Mouse (Mus musculus): ENCODE data around the gene Ascc1. TPM values are rescaled to one million over a fixed set of nuclear protein-coding genes. Genes with fewer than 3 reads are reported as not detected.

The Ascc1 gene
- polyA plus RNA-seq, 1 experiment: 14.2 TPM

DNA sequence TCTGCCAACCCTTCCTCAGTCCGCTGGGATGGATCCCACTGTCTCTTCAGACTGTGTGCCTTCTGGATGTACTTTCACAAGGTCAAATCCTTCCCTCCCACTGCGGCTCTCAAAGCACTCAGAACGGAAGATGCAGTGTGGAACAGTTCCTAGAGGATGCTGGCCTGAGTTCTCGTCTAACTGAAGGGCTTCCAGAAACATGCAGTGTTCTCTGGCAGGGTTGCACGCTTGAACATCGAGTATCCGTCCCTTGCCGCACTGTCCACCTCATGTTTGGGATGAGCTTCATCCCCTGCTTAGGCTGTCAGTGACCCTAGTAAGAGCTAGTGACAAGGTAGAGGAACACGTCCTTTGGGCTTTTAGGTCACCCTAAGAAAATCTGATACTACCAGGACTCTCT lies 94.5 kb downstream of the Ascc1 start:
- H3K27ac ChIP-seq (ENCODE audit: insufficient read depth, low read depth, low read length): no peak overlapping the region
- WGBS: 87% methylated on average over 9 of the region's 9 CpGs
- TF ChIP-seq CTCF (IDR thresholded peaks at IDR 0.05; ENCODE audit: extremely low read depth, insufficient read length, insufficient replicate concordance, low read depth, low read length) (no peak), POLR2A (IDR thresholded peaks at IDR 0.05; ENCODE audit: low read depth, low read length) (no peak)

DNA sequence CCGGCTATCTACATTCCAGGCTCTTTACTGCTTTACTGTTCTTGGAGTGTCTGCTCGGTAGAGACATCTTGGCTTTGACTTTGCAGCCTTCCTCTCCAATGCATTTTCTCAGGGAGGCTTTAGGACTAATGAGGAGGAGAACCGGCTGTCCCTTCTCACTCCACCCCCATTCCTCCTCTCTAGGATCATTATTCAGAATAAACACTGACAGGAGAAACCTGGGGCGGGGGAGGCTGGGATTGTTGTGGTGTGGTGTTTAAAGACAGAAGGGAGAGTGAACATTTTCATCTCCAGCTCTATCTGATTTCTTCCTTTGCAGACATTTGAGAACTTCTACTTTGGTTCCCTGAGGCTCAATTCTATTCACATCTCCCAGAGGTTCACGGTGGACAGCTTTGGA lies 95.2 kb downstream of the Ascc1 start:
- Histone ChIP-seq H3K4me1 (ENCODE audit: control insufficient read depth, insufficient read depth, insufficient read length, low read length) (no peaks in the 10 kb centered on the region), H3K4me3 (ENCODE audit: low read depth, low read length) (no peak overlapping the region), H3K27ac (ENCODE audit: insufficient read depth, low read depth, low read length) (no peak overlapping the region), H3K36me3 (ENCODE audit: control insufficient read depth, insufficient read depth, low read length) (no peaks in the 10 kb centered on the region), H3K27me3 (ENCODE audit: control insufficient read depth, insufficient read depth, low read length) (no peaks in the 10 kb centered on the region)
- 88% methylated on average over 5 of the region's 5 CpGs for WGBS
- TF ChIP-seq POLR2A (IDR thresholded peaks at IDR 0.05; ENCODE audit: low read depth, low read length) (no peak), CTCF (IDR thresholded peaks at IDR 0.05; ENCODE audit: extremely low read depth, insufficient read length, insufficient replicate concordance, low read depth, low read length) (no peak)

More for the DNA sequence above, 94.5 kb downstream of the Ascc1 start:
- Histone ChIP-seq H3K4me3 (ENCODE audit: low read depth, low read length) (no peak overlapping the region), H3K36me3 (ENCODE audit: control insufficient read depth, insufficient read depth, low read length) (no peaks in the 10 kb centered on the region), H3K27me3 (ENCODE audit: control insufficient read depth, insufficient read depth, low read length) (no peaks in the 10 kb centered on the region), H3K4me1 (ENCODE audit: control insufficient read depth, insufficient read depth, insufficient read length, low read length) (no peaks in the 10 kb centered on the region)

DNA sequence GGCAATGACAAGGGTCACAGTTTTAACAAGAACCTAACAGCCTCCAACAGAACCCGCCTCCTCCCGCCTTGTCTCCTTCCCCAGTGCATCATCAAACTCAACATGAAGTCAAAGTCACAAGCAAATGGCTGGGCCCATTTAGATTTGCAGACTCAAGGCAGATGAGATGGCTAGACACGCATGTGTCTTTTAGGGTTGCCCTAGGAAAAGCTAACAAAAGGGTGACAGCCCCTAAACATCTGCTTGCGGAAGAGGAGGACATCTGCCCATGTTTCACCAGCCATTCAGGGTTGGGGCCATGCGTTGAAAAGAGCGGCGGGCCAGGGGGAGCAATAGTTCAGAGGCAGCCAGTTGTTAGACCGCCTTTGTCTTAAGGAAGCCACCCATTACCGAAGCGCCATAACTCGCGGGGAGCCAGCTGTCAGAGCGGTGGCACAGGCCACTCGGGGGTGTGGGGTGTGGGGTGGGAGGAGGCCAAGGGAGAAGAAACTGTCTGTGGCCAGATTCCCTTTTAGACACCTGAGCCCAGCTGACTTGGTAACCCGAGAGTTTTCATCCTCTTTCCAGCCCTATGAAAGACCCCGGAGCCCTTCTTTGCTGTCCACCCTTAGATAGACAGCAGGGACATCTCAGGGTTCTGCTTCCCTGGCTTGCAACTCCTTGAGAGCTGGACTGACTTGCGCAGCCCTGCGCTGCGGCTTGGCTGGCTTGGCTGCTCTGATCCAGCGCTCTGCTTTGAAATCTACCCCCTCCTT lies 103.0 kb downstream of the Ascc1 start:
- peaks cover 29% of the 10 kb centered on the region for H3K27me3 ChIP-seq (ENCODE audit: control insufficient read depth, insufficient read depth, low read length)
- WGBS: 49% methylated on average over 20 of the region's 20 CpGs
- H3K4me1 ChIP-seq (ENCODE audit: control insufficient read depth, insufficient read depth, insufficient read length, low read length): peaks cover 15% of the 10 kb centered on the region
- H3K36me3 ChIP-seq (ENCODE audit: control insufficient read depth, insufficient read depth, low read length): no peaks in the 10 kb centered on the region
- no peak overlapping the region for H3K27ac ChIP-seq (ENCODE audit: insufficient read depth, low read depth, low read length)
- H3K4me3 ChIP-seq (ENCODE audit: low read depth, low read length): no peak overlapping the region
- TF ChIP-seq POLR2A (IDR thresholded peaks at IDR 0.05; ENCODE audit: low read depth, low read length) (no peak), CTCF (IDR thresholded peaks at IDR 0.05; ENCODE audit: extremely low read depth, insufficient read length, insufficient replicate concordance, low read depth, low read length) (no peak)

DNA sequence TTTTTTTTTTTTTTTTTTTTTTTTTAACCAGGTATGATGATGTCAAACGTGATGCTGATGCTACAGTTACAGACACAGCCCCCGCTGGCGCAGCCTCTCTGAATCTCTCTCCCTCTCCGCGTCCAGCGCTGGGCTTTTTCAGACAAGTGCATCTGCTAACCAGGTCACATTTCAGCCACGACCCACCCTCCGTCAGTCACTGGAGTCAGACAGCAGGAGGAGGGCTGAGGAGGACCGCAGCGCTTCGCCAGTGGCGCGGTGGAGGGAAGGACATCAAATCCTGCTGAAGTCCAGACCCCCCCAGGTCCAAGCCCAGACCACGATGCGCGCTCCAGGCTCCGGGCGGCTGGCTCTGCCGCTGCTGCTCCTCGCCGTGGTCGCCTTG lies 103.5 kb downstream of the Ascc1 start, which contains the start of gene Spock2:
TSS of gene Spock2 (plus strand) at position 74 of the 385 bp plus-strand sequence.
- WGBS: 3% methylated on average over 22 of the region's 22 CpGs

DNA sequence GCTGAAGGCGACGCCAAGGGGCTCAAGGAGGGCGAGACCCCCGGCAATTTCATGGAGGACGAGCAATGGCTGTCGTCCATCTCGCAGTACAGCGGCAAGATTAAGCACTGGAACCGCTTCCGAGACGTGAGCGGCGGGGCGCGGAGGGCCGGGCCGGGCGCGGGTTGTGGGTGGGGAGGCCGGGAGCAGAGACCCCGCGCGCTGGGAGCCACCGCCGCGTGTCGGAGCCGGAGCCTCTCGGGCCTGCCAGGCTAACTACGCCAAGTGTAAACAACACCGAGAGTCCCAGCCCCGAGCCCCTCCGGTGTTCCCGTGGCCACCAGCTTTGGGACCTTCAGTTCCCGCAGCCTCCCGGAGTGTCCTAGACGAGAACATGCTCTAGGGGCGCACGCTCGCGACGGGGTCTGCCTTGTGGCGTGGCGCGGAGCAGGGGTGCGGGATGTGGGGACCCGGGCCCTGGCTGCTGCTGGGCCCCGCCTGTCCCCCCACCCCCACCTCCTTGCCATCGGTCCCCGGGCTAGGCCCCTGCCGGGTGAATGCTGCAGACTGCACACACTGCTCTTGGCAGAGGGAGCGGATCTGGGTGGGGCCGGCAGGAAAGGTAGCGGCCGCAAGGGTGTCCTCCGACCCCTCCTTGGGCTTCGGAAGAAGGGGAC lies 104.1 kb downstream of the Ascc1 start:
- no peak for TF ChIP-seq CTCF (IDR thresholded peaks at IDR 0.05; ENCODE audit: extremely low read depth, insufficient read length, insufficient replicate concordance, low read depth, low read length)
- TF ChIP-seq POLR2A (IDR thresholded peaks at IDR 0.05; ENCODE audit: low read depth, low read length): no peak
- Histone ChIP-seq H3K4me3 (ENCODE audit: low read depth, low read length) (peak overlapping the region; percentile 59), H3K27ac (ENCODE audit: insufficient read depth, low read depth, low read length) (no peak overlapping the region), H3K4me1 (ENCODE audit: control insufficient read depth, insufficient read depth, insufficient read length, low read length) (peaks cover 15% of the 10 kb centered on the region), H3K36me3 (ENCODE audit: control insufficient read depth, insufficient read depth, low read length) (no peaks in the 10 kb centered on the region), H3K27me3 (ENCODE audit: control insufficient read depth, insufficient read depth, low read length) (peaks cover 29% of the 10 kb centered on the region)
- under 1% methylated on average over 55 of the region's 57 CpGs for WGBS

More for the DNA sequence above, 103.5 kb downstream of the Ascc1 start, which contains the start of gene Spock2:
- TF ChIP-seq POLR2A (IDR thresholded peaks at IDR 0.05; ENCODE audit: low read depth, low read length): no peak
- no peak for TF ChIP-seq CTCF (IDR thresholded peaks at IDR 0.05; ENCODE audit: extremely low read depth, insufficient read length, insufficient replicate concordance, low read depth, low read length)
- Histone ChIP-seq H3K36me3 (ENCODE audit: control insufficient read depth, insufficient read depth, low read length) (no peaks in the 10 kb centered on the region), H3K27me3 (ENCODE audit: control insufficient read depth, insufficient read depth, low read length) (peaks cover 29% of the 10 kb centered on the region), H3K4me1 (ENCODE audit: control insufficient read depth, insufficient read depth, insufficient read length, low read length) (peaks cover 15% of the 10 kb centered on the region), H3K4me3 (ENCODE audit: low read depth, low read length) (peak within 1 kb of the TSS; percentile 59), H3K27ac (ENCODE audit: insufficient read depth, low read depth, low read length) (no peak within 1 kb of the TSS)

DNA sequence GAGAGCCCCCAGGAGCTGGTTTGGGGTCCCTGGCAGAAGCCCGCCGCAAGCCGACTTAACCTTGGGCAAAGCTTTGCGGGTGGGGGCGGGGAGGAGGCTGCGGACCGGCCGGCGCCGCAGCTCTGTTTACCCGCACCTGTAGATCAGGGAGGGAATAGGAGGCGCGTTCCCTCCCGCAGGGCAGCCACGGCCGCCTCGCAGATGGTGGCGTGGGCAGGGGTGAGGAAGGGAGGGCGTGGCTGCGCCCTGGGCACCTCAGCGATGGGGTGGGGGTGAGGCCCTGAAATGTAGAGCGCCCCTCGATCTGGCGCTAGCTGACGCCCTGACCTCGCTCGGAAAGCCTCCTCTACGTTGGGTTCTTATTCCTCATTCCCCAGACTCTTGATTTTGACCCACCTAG lies 104.8 kb downstream of the Ascc1 start:
- H3K27ac ChIP-seq (ENCODE audit: insufficient read depth, low read depth, low read length): no peak overlapping the region
- peak overlapping the region; percentile 59 for H3K4me3 ChIP-seq (ENCODE audit: low read depth, low read length)
- no peaks in the 10 kb centered on the region for H3K36me3 ChIP-seq (ENCODE audit: control insufficient read depth, insufficient read depth, low read length)
- peaks cover 15% of the 10 kb centered on the region for H3K4me1 ChIP-seq (ENCODE audit: control insufficient read depth, insufficient read depth, insufficient read length, low read length)
- TF ChIP-seq CTCF (IDR thresholded peaks at IDR 0.05; ENCODE audit: extremely low read depth, insufficient read length, insufficient replicate concordance, low read depth, low read length): no peak
- TF ChIP-seq POLR2A (IDR thresholded peaks at IDR 0.05; ENCODE audit: low read depth, low read length): no peak
- WGBS: 5% methylated on average over 28 of the region's 28 CpGs
- peaks cover 29% of the 10 kb centered on the region for H3K27me3 ChIP-seq (ENCODE audit: control insufficient read depth, insufficient read depth, low read length)
